Mouse (Mus musculus) cortical plate, adult 2 months (tissue): ENCODE results near the gene Stum.

ENCODE experiments used
- CTCF ChIP-seq: fragments of 200-500 bp; IDR thresholded peaks from 2 replicates; pipeline ENCODE4 v1.5.1; 2011; ENCODE audit warnings: mild to moderate bottlenecking, control low read depth, low read length; ENCODE audit not compliant: insufficient read depth; ENCODE audit errors: extremely low read depth
- POLR2A ChIP-seq: fragments of 200-500 bp; IDR thresholded peaks from 2 replicates; pipeline ENCODE4 v1.6.1; 2011; ENCODE audit warnings: mild to moderate bottlenecking, low read length, control low read depth; ENCODE audit not compliant: insufficient read depth; ENCODE audit errors: extremely low read depth

- no peak for TF ChIP-seq POLR2A
- TF ChIP-seq CTCF = no peak
Observed at GRCm38 (mm10) chr1:180481331-180481730, 2.0 kb downstream of the Stum start.
